Mouse (Mus musculus) C3H10T1/2 (cell line): Measurements from ENCODE around the gene Psmb11. TPM values are rescaled to one million over a fixed set of nuclear protein-coding genes. Genes with fewer than 3 reads are reported as not detected.

Experiments
- polyA plus RNA-seq, 2 experiments: library from polyadenylated mRNA; unstranded; fragments of >200 nt; fragmentation: generic; extraction: Trizol; gene quantifications; one replicate each; pipeline ENCODE4 v1.2.1; 2012; ENCODE audit warnings: missing spikeins in 2 of 2

Gene Psmb11
- under 1 TPM; 0.02 TPM for polyA plus RNA-seq

DNA sequence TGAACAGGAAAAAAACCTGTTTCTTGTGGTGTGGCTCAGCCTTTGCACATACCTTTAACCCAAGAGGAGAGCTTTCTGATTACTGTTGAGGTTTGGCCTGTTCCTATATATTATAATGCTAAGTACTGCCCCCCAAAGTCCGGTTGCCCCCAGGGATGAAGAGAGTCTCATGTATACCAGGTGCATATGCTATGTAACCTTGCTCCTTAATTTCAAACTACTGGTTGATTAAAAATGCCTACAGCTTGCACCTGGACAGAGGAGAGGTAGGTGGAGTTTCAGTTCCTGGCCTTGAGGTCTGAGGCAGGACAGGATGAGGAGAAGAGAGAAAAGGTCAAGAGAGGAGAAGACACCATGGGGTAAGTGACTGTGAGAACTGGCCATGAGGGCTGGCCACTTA is at the start of gene Psmb11:
Gene Psmb11 (plus strand): TSS at position 301 of the 400 bp plus-strand sequence.

DNA sequence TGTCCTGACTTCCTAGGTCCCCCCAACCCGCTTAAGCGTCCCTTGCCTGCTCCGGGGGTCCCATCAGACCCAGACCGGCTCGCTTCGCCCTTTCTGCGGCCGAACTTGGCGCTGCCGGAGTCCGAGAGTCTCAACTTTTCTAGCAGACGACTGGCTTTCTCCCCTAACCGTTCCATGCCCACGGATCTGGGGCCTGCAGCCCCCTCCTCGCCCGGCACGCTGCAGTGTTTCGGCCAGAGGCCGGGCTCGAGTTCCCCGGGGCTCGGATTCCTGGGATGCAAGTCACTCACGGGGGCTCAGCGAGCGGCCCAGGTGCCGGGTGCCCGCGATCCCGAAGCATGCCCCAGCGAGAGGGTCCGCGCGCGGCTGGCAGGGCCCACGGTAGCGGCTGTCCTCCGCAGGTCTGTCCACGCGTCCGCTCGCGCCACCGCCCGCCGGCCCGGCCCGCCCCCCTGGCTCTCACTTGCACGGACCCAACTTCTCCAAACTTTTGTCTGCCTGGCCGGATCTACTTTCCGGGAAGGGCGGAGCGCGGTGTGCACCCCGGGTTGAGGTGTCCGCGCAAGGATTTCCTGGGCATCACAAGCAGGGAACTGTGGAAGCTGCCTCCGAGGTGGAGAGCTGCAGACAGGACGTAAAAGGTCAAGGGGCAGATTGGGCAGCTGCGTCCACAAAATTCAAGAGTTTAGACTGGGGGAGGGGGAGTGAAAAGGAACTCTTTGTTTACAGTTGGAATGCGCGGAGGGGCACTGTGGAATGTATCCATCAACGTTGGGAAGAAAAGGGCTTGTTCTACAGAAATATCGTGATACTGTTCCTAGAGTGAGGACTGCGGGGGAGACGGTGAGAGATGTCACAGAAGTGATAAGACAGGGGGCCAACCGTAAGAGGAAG is 43.9 kb upstream of the Psmb11 start, which contains the start of gene Ajuba:
Gene Ajuba (minus strand): TSS at position 470 of the 894 bp plus-strand sequence.

DNA sequence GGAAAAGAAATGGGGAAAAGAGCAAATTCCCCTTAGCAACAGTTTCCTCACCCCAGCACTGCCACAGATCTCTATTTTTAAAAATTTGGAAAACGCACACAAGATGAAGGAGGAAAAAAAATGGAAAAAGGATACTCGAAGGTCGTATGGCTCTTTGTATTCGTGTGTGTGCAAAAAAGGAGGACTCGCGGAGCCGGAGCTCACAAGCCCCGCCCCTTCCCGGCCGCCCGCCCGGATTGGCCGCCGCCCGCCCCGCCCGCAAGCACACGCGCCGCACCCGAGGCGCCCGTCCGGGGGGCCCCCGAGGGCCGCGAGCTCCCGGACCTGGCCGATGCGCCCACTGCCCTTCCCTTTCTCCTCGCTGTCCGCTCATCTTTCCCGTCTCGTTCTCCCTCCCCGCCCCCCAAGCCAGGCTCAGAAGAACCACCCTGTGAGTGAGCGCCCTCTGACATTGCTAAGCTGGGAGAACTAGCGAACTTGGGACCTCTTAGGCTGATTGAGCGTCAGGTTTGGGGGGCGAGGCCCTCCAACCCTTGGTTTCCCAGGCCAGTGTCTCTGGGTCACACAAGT is 15.4 kb upstream of the Psmb11 start, which contains the start of gene 4931414P19Rik:
Gene 4931414P19Rik (minus strand): TSS at position 242 of the 570 bp plus-strand sequence.

DNA sequence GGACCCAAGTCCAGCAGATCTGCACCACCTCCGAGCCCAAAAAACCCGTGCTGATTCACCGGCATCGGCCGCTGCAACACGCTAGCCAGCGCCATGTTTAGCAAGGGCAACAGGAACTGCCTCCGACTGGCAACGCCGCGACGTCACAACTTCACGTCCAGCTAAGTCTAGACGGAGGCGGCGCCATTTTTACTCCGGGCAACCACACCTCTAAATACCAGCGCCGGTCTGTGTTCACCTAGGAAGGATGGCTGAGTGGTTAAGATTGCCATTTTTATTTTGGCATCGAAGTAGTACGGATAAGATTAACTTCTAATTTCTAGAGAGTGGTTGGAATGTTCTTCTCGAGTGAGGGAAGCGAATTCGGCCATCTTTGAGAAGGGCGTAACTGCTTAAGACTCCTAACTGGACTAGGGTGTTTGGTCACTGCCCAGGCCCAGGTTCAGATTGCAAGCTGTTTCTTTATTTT is 3.3 kb upstream of the Psmb11 start, which contains the start of gene Psmb5:
Gene Psmb5 (minus strand): TSS at position 126 of the 469 bp plus-strand sequence.

DNA sequence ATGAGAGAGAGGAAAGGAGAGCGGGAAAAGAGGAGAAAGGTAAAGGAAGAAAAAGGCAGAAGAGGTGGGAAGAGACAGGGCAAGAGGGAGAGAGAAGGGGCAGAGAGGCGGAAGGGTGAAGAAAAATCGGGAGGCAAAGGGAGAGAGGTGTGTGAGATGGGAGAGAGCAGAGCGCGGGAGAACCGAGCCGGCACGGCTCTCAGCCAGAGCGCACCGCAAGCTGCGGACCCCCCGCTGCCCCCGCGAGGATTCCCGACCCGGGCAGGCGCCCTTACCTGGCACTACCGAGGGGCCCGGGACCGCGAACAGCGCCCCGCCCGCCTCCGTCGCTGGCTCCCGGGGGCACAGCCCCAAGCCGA is 19.7 kb downstream of the Psmb11 start, which contains the start of gene Gm17606:
Gene Gm17606 (plus strand): TSS at position 7 of the 359 bp plus-strand sequence.

DNA sequence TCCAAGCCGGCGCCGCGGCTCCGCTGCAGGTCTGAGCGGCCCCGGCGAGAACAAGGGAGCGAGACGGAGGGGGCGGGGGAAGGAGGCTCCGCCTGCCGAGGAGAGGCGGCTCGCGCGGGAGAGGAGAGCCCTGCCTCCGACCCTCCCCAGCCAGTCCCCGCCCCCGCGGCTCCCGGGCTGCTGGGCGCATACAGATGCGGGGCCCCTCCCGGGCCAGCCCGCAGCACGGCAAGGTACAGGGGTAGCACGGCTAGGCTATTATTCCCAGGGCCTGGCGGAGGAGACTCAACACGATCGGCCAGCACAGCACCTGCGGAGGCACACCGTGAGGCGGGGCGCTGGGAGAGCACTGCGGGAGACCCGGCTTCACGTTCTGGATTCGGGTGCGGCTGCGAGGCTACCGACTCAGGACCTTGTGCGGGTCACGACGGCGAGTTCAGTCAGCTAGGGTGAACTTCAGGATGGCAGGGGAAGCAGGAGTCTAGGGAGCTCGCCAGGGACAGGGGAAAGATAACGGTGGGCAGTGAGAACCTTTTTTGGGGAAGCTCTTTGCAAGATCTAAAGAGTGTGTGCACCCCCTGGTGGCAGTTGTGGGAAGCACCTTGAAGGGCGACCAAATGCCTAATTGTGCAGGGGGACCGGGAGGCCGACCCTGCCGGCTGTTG is 20.2 kb downstream of the Psmb11 start, which contains the start of gene Cdh24:
Gene Cdh24 (minus strand): TSS at position 60 of the 665 bp plus-strand sequence.

Other genes starting within 250 kb of the Psmb11 start
- 1 to 10 TPM in 1 of 2 experiments, under 1 TPM in 1; 0.19 to 1.9 TPM for gene Slc7a7, start 203.7 kb upstream of the Psmb11 start, polyA plus RNA-seq
- 100 to 1,000 TPM; 362 to 381 TPM for gene Mrpl52, start 194.5 kb upstream of the Psmb11 start, polyA plus RNA-seq
- gene Mmp14, start 189.8 kb upstream of the Psmb11 start, polyA plus RNA-seq = 100 to 1,000 TPM in 1 of 2 experiments, 10 to 100 TPM in 1; 33.7 to 322 TPM
- gene Lrp10, start 157.3 kb upstream of the Psmb11 start, polyA plus RNA-seq = 10 to 100 TPM; 33.4 to 60.8 TPM
- under 1 TPM in 1 of 2 experiments, not detected in 1; 0.18 TPM for gene Rem2, start 145.3 kb upstream of the Psmb11 start, polyA plus RNA-seq
- 10 to 100 TPM; 35.7 to 56.0 TPM for gene Prmt5, start 103.9 kb upstream of the Psmb11 start, polyA plus RNA-seq
- 10 to 100 TPM; 27.7 to 29.6 TPM for gene Haus4, start 66.8 kb upstream of the Psmb11 start, polyA plus RNA-seq
- gene Ajuba, start 43.9 kb upstream of the Psmb11 start, polyA plus RNA-seq = 10 to 100 TPM; 13.2 to 19.5 TPM
- gene 4931414P19Rik, start 15.4 kb upstream of the Psmb11 start, polyA plus RNA-seq = 1 to 10 TPM; 1.4 to 8.7 TPM
- 100 to 1,000 TPM; 235 to 495 TPM for gene Psmb5, start 3.4 kb upstream of the Psmb11 start, polyA plus RNA-seq
- gene Gm17606, start 19.5 kb downstream of the Psmb11 start, polyA plus RNA-seq = not detected
- 1 to 10 TPM in 1 of 2 experiments, under 1 TPM in 1; 0.97 to 2.1 TPM for gene Cdh24, start 19.9 kb downstream of the Psmb11 start, polyA plus RNA-seq
- 10 to 100 TPM in 1 of 2 experiments, 1 to 10 TPM in 1; 7.4 to 30.1 TPM for gene 1700123O20Rik, start 64.8 kb downstream of the Psmb11 start, polyA plus RNA-seq
- 10 to 100 TPM; 31.4 to 94.4 TPM for gene Acin1, start 65.5 kb downstream of the Psmb11 start, polyA plus RNA-seq
- under 1 TPM in 1 of 2 experiments, not detected in 1; 0.06 TPM for gene Gm29776, start 77.4 kb downstream of the Psmb11 start, polyA plus RNA-seq
- not detected for gene Cebpe, start 90.7 kb downstream of the Psmb11 start, polyA plus RNA-seq
- under 1 TPM in 1 of 2 experiments, not detected in 1; 0.01 TPM for gene Slc7a8, start 160.5 kb downstream of the Psmb11 start, polyA plus RNA-seq
- gene Rnf212b, start 192.7 kb downstream of the Psmb11 start, polyA plus RNA-seq = not detected
- gene Homez, start 249.5 kb downstream of the Psmb11 start, polyA plus RNA-seq = 1 to 10 TPM in 1 of 2 experiments, under 1 TPM in 1; 0.33 to 2.6 TPM